Mouse (Mus musculus) myocyte (in vitro differentiated cells): Measurements from ENCODE around the gene B4galt2. TPM values are rescaled to one million over a fixed set of nuclear protein-coding genes. Genes with fewer than 3 reads are reported as not detected.

Experiments
- H3K27me3 ChIP-seq: one replicate; pipeline ENCODE4 v1.6.1; 2011; ENCODE audit not compliant: control insufficient read depth, insufficient read depth, insufficient read length
- H3K36me3 ChIP-seq: one replicate; pipeline ENCODE4 v1.6.1; 2011; ENCODE audit not compliant: control insufficient read depth, insufficient read depth
- H3K4me2 ChIP-seq: one replicate; pipeline ENCODE4 v1.6.1; 2011; ENCODE audit warnings: low read depth, control low read depth
- H3K4me3 ChIP-seq: one replicate; pipeline ENCODE4 v1.5.1; 2011; ENCODE audit warnings: mild to moderate bottlenecking, control low read depth, moderate library complexity
- H3K79me2 ChIP-seq: one replicate; pipeline ENCODE4 v1.6.1; 2011; ENCODE audit not compliant: control insufficient read depth, insufficient read depth
- H3ac ChIP-seq: one replicate; pipeline ENCODE4 v1.6.1; 2011; ENCODE audit not compliant: control insufficient read depth, insufficient read length
- CEBPB ChIP-seq: IDR thresholded peaks from 2 replicates; pipeline ENCODE4 v1.6.1; 2011; ENCODE audit warnings: mild to moderate bottlenecking, moderate library complexity; ENCODE audit not compliant: poor library complexity, insufficient read depth, severe bottlenecking
- E2F4 ChIP-seq: IDR thresholded peaks from one replicate; pipeline ENCODE4 v1.6.1; 2011; ENCODE audit warnings: mild to moderate bottlenecking, control low read depth, moderate library complexity; ENCODE audit not compliant: insufficient read depth
- MAX ChIP-seq: IDR thresholded peaks from one replicate; pipeline ENCODE4 v1.6.1; 2011; ENCODE audit warnings: low read depth, mild to moderate bottlenecking, control low read depth
- MYOD1 ChIP-seq, 3 experiments: IDR thresholded peaks; one replicate each; pipeline ENCODE4 v1.6.1; 2011; ENCODE audit warnings: control low read depth in 2 of 3, low read depth in 2 of 3, mild to moderate bottlenecking in 2 of 3, moderate library complexity in 1 of 3; ENCODE audit not compliant: insufficient read length in 2 of 3, control insufficient read depth in 1 of 3
- MYOG ChIP-seq, 3 experiments: IDR thresholded peaks; one replicate each; pipeline ENCODE4 v1.6.1; 2011; ENCODE audit warnings: control low read depth in 2 of 3, low read depth in 2 of 3, mild to moderate bottlenecking in 2 of 3; ENCODE audit not compliant: insufficient read length in 2 of 3, control insufficient read depth in 1 of 3, insufficient read depth in 1 of 3
- POLR2A ChIP-seq: IDR thresholded peaks from one replicate; pipeline ENCODE4 v1.6.1; 2011; ENCODE audit warnings: low read depth, mild to moderate bottlenecking, control low read depth, moderate library complexity; ENCODE audit not compliant: insufficient read length
- POLR2AphosphoS2 ChIP-seq: IDR thresholded peaks from one replicate; pipeline ENCODE4 v1.6.1; 2011; ENCODE audit warnings: low read depth, control low read depth; ENCODE audit not compliant: insufficient read length
- REST ChIP-seq: IDR thresholded peaks from one replicate; pipeline ENCODE4 v1.6.1; 2011; ENCODE audit warnings: mild to moderate bottlenecking, control low read depth, moderate library complexity; ENCODE audit not compliant: insufficient read depth, insufficient read length
- SRF ChIP-seq: IDR thresholded peaks from one replicate; pipeline ENCODE4 v1.6.1; 2011; ENCODE audit warnings: low read depth; ENCODE audit not compliant: control insufficient read depth, insufficient read length
- TCF12 ChIP-seq: IDR thresholded peaks from one replicate; pipeline ENCODE4 v1.6.1; 2011; ENCODE audit warnings: mild to moderate bottlenecking, control low read depth; ENCODE audit not compliant: poor library complexity, insufficient read depth, severe bottlenecking
- TCF3 ChIP-seq: IDR thresholded peaks from one replicate; pipeline ENCODE4 v1.6.1; 2011; ENCODE audit warnings: low read depth, control low read depth; ENCODE audit not compliant: insufficient read length
- USF1 ChIP-seq: IDR thresholded peaks from one replicate; pipeline ENCODE4 v1.6.1; 2011; ENCODE audit warnings: low read depth, mild to moderate bottlenecking, control low read depth, moderate library complexity
- polyA plus RNA-seq: library from polyadenylated mRNA; unstranded; fragments of >200 nt; fragmentation: generic; extraction: Trizol; gene quantifications from one replicate; pipeline ENCODE4 v1.2.1, GENCODE M21; 2012; ENCODE audit warnings: missing spikeins

The B4galt2 gene
- 41.6 TPM for polyA plus RNA-seq

DNA sequence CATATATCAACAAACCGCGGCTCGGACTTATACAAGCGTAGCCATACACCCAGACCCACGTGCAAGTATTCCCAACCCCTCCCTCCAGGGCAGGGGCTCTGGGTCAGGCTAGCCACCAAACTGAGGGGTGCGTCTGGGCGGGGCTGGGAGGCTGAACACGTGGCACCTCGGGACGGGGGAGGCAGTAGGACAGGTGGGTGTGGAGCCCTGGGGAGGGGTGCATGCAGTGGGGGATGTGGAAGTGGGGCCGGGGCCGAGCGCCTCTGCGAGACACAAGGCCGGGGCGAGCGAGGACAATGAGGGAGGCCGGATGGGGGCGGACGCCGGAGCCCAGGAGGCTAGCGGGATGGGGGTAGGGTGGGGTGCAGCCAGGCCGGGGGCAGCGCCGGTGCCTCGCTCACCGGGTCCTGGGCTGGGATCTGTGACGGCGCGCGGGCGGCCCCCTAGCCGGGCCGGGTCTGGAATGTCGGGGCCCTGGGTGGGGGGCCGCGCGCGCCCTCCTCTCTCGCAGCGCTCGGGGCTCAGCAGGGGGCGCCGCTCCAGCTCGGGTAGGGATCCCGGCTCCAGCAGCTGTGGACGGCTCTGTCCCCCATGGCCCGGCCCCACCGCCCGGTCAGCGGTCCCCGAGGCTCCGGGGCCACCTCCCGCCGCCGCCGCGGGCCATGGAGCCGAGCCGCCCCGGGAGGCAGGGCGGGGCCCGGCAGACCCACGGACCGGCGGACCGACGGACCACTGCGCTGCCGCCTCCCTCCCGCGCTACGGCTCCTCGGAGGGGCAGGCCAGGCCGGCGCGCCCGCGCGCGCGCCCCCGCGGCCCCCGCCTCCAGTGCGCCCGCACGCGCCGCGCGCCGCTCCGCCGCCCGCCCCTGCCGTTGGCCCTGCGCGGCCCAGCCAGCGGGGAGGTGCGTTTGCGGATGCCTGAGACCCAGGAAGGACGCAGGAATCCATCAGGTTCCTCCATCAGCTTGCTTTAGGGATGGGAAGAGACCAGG lies at the start of gene B4galt2:
TSS of gene B4galt2 (minus strand) at position 787 of the 991 bp plus-strand sequence.
- TF ChIP-seq MAX (no peak), REST (no peak), TCF3 (no peak), POLR2A (peak; percentile 90), SRF (no peak), TCF12 (no peak), MYOD1 (IDR thresholded peaks at IDR 0.05; ENCODE audit: control insufficient read depth in 1 of 3, insufficient read length in 2 of 3, low read depth in 2 of 3) (peak in 2 of 3 experiments; percentile 35 to 74), POLR2AphosphoS2 (peak; percentile 92), MYOG (IDR thresholded peaks at IDR 0.05; ENCODE audit: control insufficient read depth in 1 of 3, insufficient read depth in 1 of 3, insufficient read length in 2 of 3, low read depth in 2 of 3) (peak in 1 of 3 experiments; percentile 55), CEBPB (no peak), USF1 (peak; percentile 40), E2F4 (no peak)
- Histone ChIP-seq H3K27me3 (no peaks in the 10 kb centered on the region), H3ac (peak within 1 kb of the TSS; percentile 65), H3K4me3 (peak within 1 kb of the TSS; percentile 30), H3K36me3 (peaks cover 6% of the 10 kb centered on the region), H3K4me2 (peak within 1 kb of the TSS; percentile 99), H3K79me2 (peaks cover 24% of the 10 kb centered on the region)

DNA sequence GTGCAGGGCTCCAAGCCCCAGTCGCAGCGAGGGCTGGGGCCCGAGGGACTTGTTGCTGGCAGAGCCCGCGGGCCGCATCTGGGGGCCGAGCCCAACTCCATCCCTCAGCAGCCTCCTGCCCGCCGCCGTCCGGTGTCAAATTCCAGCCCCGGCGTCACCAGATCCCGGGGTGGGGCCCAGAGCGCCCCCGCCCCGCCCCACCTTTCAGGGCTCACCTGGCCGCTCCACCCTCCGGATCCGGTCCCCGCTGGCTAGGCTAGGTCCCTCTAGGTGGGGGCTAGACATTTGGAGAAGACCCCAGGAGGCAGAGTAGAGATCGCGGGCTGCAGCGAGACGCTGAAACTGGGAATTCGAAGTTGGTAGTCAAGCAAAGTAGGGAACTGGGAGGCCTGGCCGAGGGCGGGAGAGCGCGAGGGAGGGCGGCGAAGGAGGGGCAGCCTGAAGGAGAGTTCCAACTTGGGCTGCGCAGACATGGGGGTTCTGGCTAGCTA lies 46.1 kb upstream of the B4galt2 start, which contains the start of gene Artn:
TSS of gene Artn (minus strand) at position 373 of the 491 bp plus-strand sequence.
- no peak within 1 kb of the TSS for H3ac ChIP-seq
- H3K36me3 ChIP-seq: no peaks in the 10 kb centered on the region
- no peaks in the 10 kb centered on the region for H3K27me3 ChIP-seq
- peak within 1 kb of the TSS; percentile 35 for H3K4me3 ChIP-seq
- TF ChIP-seq USF1 (no peak), POLR2A (peak; percentile 47)
- H3K79me2 ChIP-seq: no peaks in the 10 kb centered on the region
- peak within 1 kb of the TSS; percentile 77 for H3K4me2 ChIP-seq

DNA sequence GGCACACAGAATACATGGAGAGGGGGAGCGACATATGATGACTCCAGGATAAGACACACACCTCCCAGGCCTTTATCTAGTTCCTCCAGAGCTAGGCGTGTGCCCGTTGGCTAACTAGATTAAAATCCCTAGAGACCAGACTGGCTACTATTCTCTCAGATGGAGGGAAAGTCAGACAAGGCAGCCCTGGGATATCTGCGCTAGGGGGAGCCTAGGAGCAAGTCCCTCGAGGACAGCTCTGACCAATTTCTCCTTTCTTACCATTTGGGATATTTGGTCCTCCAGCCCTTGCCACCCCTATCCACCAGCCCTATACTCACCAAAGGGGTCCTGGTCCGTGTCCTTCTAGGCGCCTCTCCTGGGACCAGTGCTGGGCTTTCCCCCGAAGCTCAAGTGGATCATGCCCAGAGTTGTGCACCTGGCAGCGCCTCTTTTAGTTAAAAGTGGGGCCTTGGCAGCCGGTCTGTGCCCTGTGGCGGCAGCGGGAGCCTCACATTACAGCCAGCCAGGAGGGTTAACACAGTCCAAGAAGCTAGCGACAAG lies 45.5 kb upstream of the B4galt2 start:
- Histone ChIP-seq H3K4me3 (peak overlapping the region; percentile 35), H3K4me2 (peak overlapping the region; percentile 77), H3K36me3 (no peaks in the 10 kb centered on the region), H3K79me2 (no peaks in the 10 kb centered on the region), H3ac (no peak overlapping the region), H3K27me3 (no peaks in the 10 kb centered on the region)
- TF ChIP-seq TCF3 (no peak), E2F4 (no peak), USF1 (no peak), MYOD1 (IDR thresholded peaks at IDR 0.05; ENCODE audit: control insufficient read depth in 1 of 3, insufficient read length in 2 of 3, low read depth in 2 of 3) (no peak), REST (no peak), POLR2A (no peak), MYOG (IDR thresholded peaks at IDR 0.05; ENCODE audit: control insufficient read depth in 1 of 3, insufficient read depth in 1 of 3, insufficient read length in 2 of 3, low read depth in 2 of 3) (no peak), CEBPB (no peak), POLR2AphosphoS2 (no peak), TCF12 (no peak)

DNA sequence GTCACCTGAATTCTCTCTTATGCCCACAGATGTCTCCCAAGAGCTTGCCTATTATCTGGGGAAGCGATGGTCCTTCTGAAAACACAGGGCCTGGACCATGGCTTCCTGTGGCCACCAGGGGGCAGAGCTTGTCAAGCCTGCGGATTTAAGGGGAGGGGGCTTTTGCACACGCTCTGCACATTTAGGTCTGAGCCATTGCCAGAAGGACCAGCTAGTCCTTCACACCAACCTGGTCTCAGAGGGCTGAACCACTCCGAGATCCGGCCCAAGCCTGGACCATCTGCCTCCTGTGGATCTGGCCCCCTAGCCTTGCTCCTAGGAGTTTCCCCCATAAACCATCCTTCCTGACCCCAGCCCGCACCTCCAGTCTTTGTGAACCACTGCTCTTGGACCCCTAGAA lies 44.9 kb upstream of the B4galt2 start:
- Histone ChIP-seq H3K27me3 (no peaks in the 10 kb centered on the region), H3K4me2 (peak overlapping the region; percentile 77), H3K4me3 (peak overlapping the region; percentile 35), H3K36me3 (no peaks in the 10 kb centered on the region), H3K79me2 (no peaks in the 10 kb centered on the region), H3ac (no peak overlapping the region)
- TF ChIP-seq SRF: no peak
- TF ChIP-seq MYOD1 (IDR thresholded peaks at IDR 0.05; ENCODE audit: control insufficient read depth in 1 of 3, insufficient read length in 2 of 3, low read depth in 2 of 3): no peak
- TF ChIP-seq POLR2A: no peak
- no peak for TF ChIP-seq REST
- no peak for TF ChIP-seq POLR2AphosphoS2
- TF ChIP-seq MAX: no peak
- TF ChIP-seq MYOG (IDR thresholded peaks at IDR 0.05; ENCODE audit: control insufficient read depth in 1 of 3, insufficient read depth in 1 of 3, insufficient read length in 2 of 3, low read depth in 2 of 3): no peak
- no peak for TF ChIP-seq TCF12
- no peak for TF ChIP-seq TCF3
- no peak for TF ChIP-seq USF1
- TF ChIP-seq E2F4: no peak
- TF ChIP-seq CEBPB: no peak
